Mouse (Mus musculus): ENCODE results near the gene Dgkq. TPM values are rescaled to one million over a fixed set of nuclear protein-coding genes. Genes with fewer than 3 reads are reported as not detected.

Gene Dgkq
- polyA plus RNA-seq, 1 experiment = 45.0 TPM

- DNase-seq = peak; percentile 94
- H3K4me1 ChIP-seq (replicated peaks; ENCODE audit: control insufficient read depth, insufficient read depth, low read length) = peaks cover 9% of the 10 kb centered on the region
- H3K27me3 ChIP-seq (ENCODE audit: control insufficient read depth, insufficient read depth, low read length) = no peaks in the 10 kb centered on the region
- TF ChIP-seq POLR2A (IDR thresholded peaks at IDR 0.05; ENCODE audit: control insufficient read depth, extremely low read depth, insufficient read depth, low read length, poor library complexity) (peak; percentile 99), CTCF (IDR thresholded peaks at IDR 0.05; ENCODE audit: borderline replicate concordance, control insufficient read depth, extremely low read depth, insufficient read depth, low read length, poor library complexity) (peak; percentile 63; the same call in 1 of the 2 replicates)
- H3K36me3 ChIP-seq (ENCODE audit: control insufficient read depth, insufficient read depth, low read length) = no peaks in the 10 kb centered on the region
- H3K4me3 ChIP-seq (ENCODE audit: control insufficient read depth, insufficient read depth, low read length) = peak within 1 kb of the TSS; percentile 82
- peak within 1 kb of the TSS; percentile 20 for H3K27ac ChIP-seq (ENCODE audit: control insufficient read depth, insufficient read depth, low read length)
- under 1% methylated on average over 58 of the region's 58 CpGs for WGBS
Observed at GRCm38 (mm10) chr5:108629634-108630483, 39.6 kb downstream of the Dgkq start, which contains the start of the genes Gak and Tmem175. Gene Gak (minus strand): TSS chr5:108629755. Gene Tmem175 (plus strand): TSS chr5:108629770.

DNA sequence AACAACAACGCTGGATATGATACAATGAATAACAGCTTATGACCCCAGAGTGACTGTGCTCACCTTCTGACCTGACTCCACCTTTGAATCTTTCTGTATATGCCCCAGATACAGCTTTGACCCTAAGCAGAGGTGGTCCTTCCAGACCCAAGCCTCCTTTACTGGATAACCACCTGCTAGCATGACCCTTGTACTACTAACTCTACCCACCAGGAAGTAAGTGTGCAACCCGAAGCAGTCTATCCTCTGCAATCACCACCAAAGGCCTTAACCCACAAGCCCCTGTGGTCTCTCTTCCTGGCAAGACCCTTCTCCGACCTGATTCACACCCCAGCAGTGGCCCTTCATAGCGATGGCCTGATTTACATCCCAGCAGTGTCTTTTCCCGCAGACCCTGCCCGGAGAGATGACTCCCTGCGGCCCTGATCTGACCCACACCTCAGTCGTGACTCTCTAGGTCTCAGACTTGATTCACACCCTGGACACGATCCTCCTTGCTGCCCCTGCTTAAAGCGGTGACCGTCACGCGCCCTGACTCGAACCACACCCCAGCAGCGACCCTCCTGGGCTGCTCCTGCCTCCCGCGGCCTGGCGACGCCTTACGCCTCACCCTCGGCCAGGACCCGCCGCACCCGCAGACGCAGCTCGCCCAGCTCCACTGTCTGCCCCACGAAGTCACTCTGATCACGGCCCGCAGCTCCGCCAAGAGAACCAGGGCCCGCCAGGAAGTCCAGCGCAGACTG lies 40.4 kb downstream of the Dgkq start:
- Histone ChIP-seq H3K27me3 (ENCODE audit: control insufficient read depth, insufficient read depth, low read length) (no peaks in the 10 kb centered on the region), H3K4me3 (ENCODE audit: control insufficient read depth, insufficient read depth, low read length) (peak overlapping the region; percentile 82), H3K4me1 (replicated peaks; ENCODE audit: control insufficient read depth, insufficient read depth, low read length) (peaks cover 9% of the 10 kb centered on the region), H3K36me3 (ENCODE audit: control insufficient read depth, insufficient read depth, low read length) (peaks cover 7% of the 10 kb centered on the region), H3K27ac (ENCODE audit: control insufficient read depth, insufficient read depth, low read length) (peak overlapping the region; percentile 20)
- TF ChIP-seq CTCF (IDR thresholded peaks at IDR 0.05; ENCODE audit: borderline replicate concordance, control insufficient read depth, extremely low read depth, insufficient read depth, low read length, poor library complexity) (no peak), POLR2A (IDR thresholded peaks at IDR 0.05; ENCODE audit: control insufficient read depth, extremely low read depth, insufficient read depth, low read length, poor library complexity) (no peak)
- DNase-seq = peak; percentile 23
- WGBS = under 1% methylated on average over 32 of the region's 32 CpGs

- 76% methylated on average over 4 of the region's 4 CpGs for WGBS
- no peak for DNase-seq
- Histone ChIP-seq H3K27me3 (ENCODE audit: control insufficient read depth, insufficient read depth, low read length) (no peaks in the 10 kb centered on the region), H3K4me3 (ENCODE audit: control insufficient read depth, insufficient read depth, low read length) (no peak overlapping the region), H3K27ac (ENCODE audit: control insufficient read depth, insufficient read depth, low read length) (no peak overlapping the region), H3K4me1 (replicated peaks; ENCODE audit: control insufficient read depth, insufficient read depth, low read length) (peaks cover 9% of the 10 kb centered on the region), H3K36me3 (ENCODE audit: control insufficient read depth, insufficient read depth, low read length) (peaks cover 36% of the 10 kb centered on the region)
- TF ChIP-seq CTCF (IDR thresholded peaks at IDR 0.05; ENCODE audit: borderline replicate concordance, control insufficient read depth, extremely low read depth, insufficient read depth, low read length, poor library complexity) (no peak), POLR2A (IDR thresholded peaks at IDR 0.05; ENCODE audit: control insufficient read depth, extremely low read depth, insufficient read depth, low read length, poor library complexity) (no peak)
Observed at GRCm38 (mm10) chr5:108626050-108626660, 43.3 kb downstream of the Dgkq start.

- H3K4me3 ChIP-seq (ENCODE audit: control insufficient read depth, insufficient read depth, low read length) = no peak overlapping the region
- no peak for DNase-seq
- TF ChIP-seq CTCF (IDR thresholded peaks at IDR 0.05; ENCODE audit: borderline replicate concordance, control insufficient read depth, extremely low read depth, insufficient read depth, low read length, poor library complexity) = no peak
- TF ChIP-seq POLR2A (IDR thresholded peaks at IDR 0.05; ENCODE audit: control insufficient read depth, extremely low read depth, insufficient read depth, low read length, poor library complexity) = no peak
- H3K36me3 ChIP-seq (ENCODE audit: control insufficient read depth, insufficient read depth, low read length) = peaks cover 65% of the 10 kb centered on the region
- no peaks in the 10 kb centered on the region for H3K4me1 ChIP-seq (replicated peaks; ENCODE audit: control insufficient read depth, insufficient read depth, low read length)
- no peaks in the 10 kb centered on the region for H3K27me3 ChIP-seq (ENCODE audit: control insufficient read depth, insufficient read depth, low read length)
- 93% methylated on average over 2 of the region's 2 CpGs for WGBS
- H3K27ac ChIP-seq (ENCODE audit: control insufficient read depth, insufficient read depth, low read length) = no peak overlapping the region
Observed at GRCm38 (mm10) chr5:108621870-108622269, 47.6 kb downstream of the Dgkq start.

GRCm38 (mm10) chr5:108610426-108610825 lies 59.0 kb downstream of the Dgkq start:
- TF ChIP-seq CTCF (IDR thresholded peaks at IDR 0.05; ENCODE audit: borderline replicate concordance, control insufficient read depth, extremely low read depth, insufficient read depth, low read length, poor library complexity) (no peak), POLR2A (IDR thresholded peaks at IDR 0.05; ENCODE audit: control insufficient read depth, extremely low read depth, insufficient read depth, low read length, poor library complexity) (no peak)
- no peaks in the 10 kb centered on the region for H3K27me3 ChIP-seq (ENCODE audit: control insufficient read depth, insufficient read depth, low read length)
- no peaks in the 10 kb centered on the region for H3K4me1 ChIP-seq (replicated peaks; ENCODE audit: control insufficient read depth, insufficient read depth, low read length)
- no peak overlapping the region for H3K27ac ChIP-seq (ENCODE audit: control insufficient read depth, insufficient read depth, low read length)
- peaks cover 98% of the 10 kb centered on the region for H3K36me3 ChIP-seq (ENCODE audit: control insufficient read depth, insufficient read depth, low read length)
- DNase-seq = no peak
- no peak overlapping the region for H3K4me3 ChIP-seq (ENCODE audit: control insufficient read depth, insufficient read depth, low read length)
- WGBS = 97% methylated on average over 1 of the region's 1 CpGs

DNA sequence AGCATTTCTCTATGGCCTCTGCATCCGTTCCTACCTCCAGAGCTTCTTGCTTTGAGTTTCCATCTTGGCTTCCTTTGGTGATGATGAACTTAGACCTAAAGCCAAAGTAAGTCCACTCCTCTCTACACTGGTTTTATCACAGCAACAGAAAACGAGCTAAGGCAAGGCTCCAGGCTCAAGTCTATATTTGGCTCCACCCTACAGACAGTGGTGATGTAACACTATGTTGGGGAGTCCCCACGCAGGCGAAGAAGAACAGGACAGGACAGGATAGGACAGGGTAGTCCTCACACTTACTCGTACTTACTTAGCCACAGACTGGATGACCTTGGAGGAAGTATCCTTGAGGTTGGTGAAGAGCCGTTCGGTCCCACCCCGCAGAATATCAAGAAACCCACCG lies 66.9 kb downstream of the Dgkq start:
- H3K27me3 ChIP-seq (ENCODE audit: control insufficient read depth, insufficient read depth, low read length) = no peaks in the 10 kb centered on the region
- 95% methylated on average over 9 of the region's 9 CpGs for WGBS
- H3K27ac ChIP-seq (ENCODE audit: control insufficient read depth, insufficient read depth, low read length) = no peak overlapping the region
- DNase-seq = no peak
- peaks cover 94% of the 10 kb centered on the region for H3K36me3 ChIP-seq (ENCODE audit: control insufficient read depth, insufficient read depth, low read length)
- no peaks in the 10 kb centered on the region for H3K4me1 ChIP-seq (replicated peaks; ENCODE audit: control insufficient read depth, insufficient read depth, low read length)
- TF ChIP-seq CTCF (IDR thresholded peaks at IDR 0.05; ENCODE audit: borderline replicate concordance, control insufficient read depth, extremely low read depth, insufficient read depth, low read length, poor library complexity) (no peak), POLR2A (IDR thresholded peaks at IDR 0.05; ENCODE audit: control insufficient read depth, extremely low read depth, insufficient read depth, low read length, poor library complexity) (no peak)
- no peak overlapping the region for H3K4me3 ChIP-seq (ENCODE audit: control insufficient read depth, insufficient read depth, low read length)

Data from thymus, adult 2 months (tissue).